Mouse (Mus musculus) MEL (cell line): Measurements from ENCODE around the gene Agt. TPM values are rescaled to one million over a fixed set of nuclear protein-coding genes. Genes with fewer than 3 reads are reported as not detected.

Source experiments
- DNase-seq: peaks from one replicate; pipeline ENCODE4 v3.0.0; 2011; ENCODE audit warnings: low read depth, low spot score
- H3K27ac ChIP-seq: 2 replicates; pipeline ENCODE4 v1.5.1; 2012; ENCODE audit warnings: low read depth, mild to moderate bottlenecking, control low read depth, low read length, moderate library complexity; ENCODE audit not compliant: control insufficient read depth
- H3K27me3 ChIP-seq, 2 experiments: fragments of 150-350 bp in 1 of 2; sonication (generic) in 1 of 2; 2 replicates each; pipeline ENCODE4 v1.6.1; 2012; ENCODE audit warnings: low read length in 2 of 2, mild to moderate bottlenecking in 2 of 2, improper control_type of control experiment in 1 of 2, moderate library complexity in 1 of 2; ENCODE audit not compliant: insufficient read depth in 2 of 2, control insufficient read depth in 1 of 2
- H3K36me3 ChIP-seq, 2 experiments: 2 replicates each; pipeline ENCODE4 v1.6.1; 2012 to 2014; ENCODE audit warnings: low read length in 2 of 2, improper control_type of control experiment in 1 of 2, inconsistent platforms in 1 of 2, mild to moderate bottlenecking in 1 of 2; ENCODE audit not compliant: insufficient read depth in 2 of 2, control insufficient read depth in 1 of 2
- H3K4me1 ChIP-seq, 2 experiments: fragments of 150-350 bp in 1 of 2; sonication (generic) in 1 of 2; 2 replicates each; pipeline ENCODE4 v1.6.1; 2012; ENCODE audit warnings: low read length in 2 of 2, improper control_type of control experiment in 1 of 2, mild to moderate bottlenecking in 1 of 2; ENCODE audit not compliant: insufficient read depth in 2 of 2, control insufficient read depth in 1 of 2
- H3K4me3 ChIP-seq, 2 experiments: fragments of 150-350 bp in 1 of 2; sonication (generic) in 1 of 2; 2 replicates each; pipeline ENCODE4 v1.5.1; 2012; ENCODE audit warnings: low read depth in 2 of 2, low read length in 2 of 2, mild to moderate bottlenecking in 2 of 2, moderate library complexity in 2 of 2, control low read depth in 1 of 2, improper control_type of control experiment in 1 of 2; ENCODE audit not compliant: control insufficient read depth in 1 of 2, insufficient read depth in 1 of 2
- H3K79me2 ChIP-seq: 2 replicates; pipeline ENCODE4 v1.6.1; 2012; ENCODE audit warnings: mild to moderate bottlenecking, low read length, moderate library complexity; ENCODE audit not compliant: control insufficient read depth, poor library complexity, insufficient read depth
- H3K9ac ChIP-seq: 2 replicates; pipeline ENCODE4 v1.6.1; 2012; ENCODE audit warnings: low read depth, mild to moderate bottlenecking, control low read depth, low read length, moderate library complexity; ENCODE audit not compliant: control insufficient read depth, poor library complexity, severe bottlenecking
- H3K9me3 ChIP-seq: fragments of 150-350 bp; sonication (generic); replicated peaks from 2 replicates; pipeline ENCODE4 v1.6.1; 2012; ENCODE audit warnings: mild to moderate bottlenecking, low read length, improper control_type of control experiment, moderate library complexity; ENCODE audit not compliant: insufficient read depth
- BHLHE40 ChIP-seq: IDR thresholded peaks from 2 replicates; pipeline ENCODE4 v1.6.1; 2012; ENCODE audit warnings: low read depth, mild to moderate bottlenecking, inconsistent platforms, low read length, improper control_type of control experiment, borderline replicate concordance
- CHD1 ChIP-seq: IDR thresholded peaks from 2 replicates; pipeline ENCODE4 v1.6.1; 2012; ENCODE audit warnings: low read depth, mild to moderate bottlenecking, inconsistent platforms, low read length, improper control_type of control experiment
- CHD2 ChIP-seq: IDR thresholded peaks from 2 replicates; pipeline ENCODE4 v1.6.1; 2011; ENCODE audit warnings: low read length, improper control_type of control experiment
- CTCF ChIP-seq, 3 experiments: IDR thresholded peaks in 2 of 3; conservative IDR thresholded peaks in 1 of 3; 2 replicates each; pipeline ENCODE4 v1.5.1; 2011 to 2012; ENCODE audit warnings: low read length in 3 of 3, low read depth in 2 of 3, mild to moderate bottlenecking in 2 of 3, improper control_type of control experiment in 1 of 3, inconsistent platforms in 1 of 3, mixed read lengths in 1 of 3, moderate library complexity in 1 of 3; ENCODE audit not compliant: control insufficient read depth in 1 of 3, insufficient read depth in 1 of 3, poor library complexity in 1 of 3, severe bottlenecking in 1 of 3
- E2F4 ChIP-seq: IDR thresholded peaks from 2 replicates; pipeline ENCODE4 v1.6.1; 2011; ENCODE audit warnings: low read depth, low read length, improper control_type of control experiment, borderline replicate concordance
- ELF1 ChIP-seq: IDR thresholded peaks from 2 replicates; pipeline ENCODE4 v1.6.1; 2014; ENCODE audit warnings: low read depth, mild to moderate bottlenecking, inconsistent platforms, low read length, improper control_type of control experiment, moderate library complexity
- EP300 ChIP-seq, 2 experiments: IDR thresholded peaks; 2 replicates each; pipeline ENCODE4 v1.6.1; 2011; ENCODE audit warnings: improper control_type of control experiment in 2 of 2, low read length in 2 of 2, low read depth in 1 of 2, mild to moderate bottlenecking in 1 of 2
- ETS1 ChIP-seq: IDR thresholded peaks from 2 replicates; pipeline ENCODE4 v1.6.1; 2012; ENCODE audit warnings: low read depth, mild to moderate bottlenecking, inconsistent platforms, low read length, improper control_type of control experiment, moderate library complexity
- GATA1 ChIP-seq: IDR thresholded peaks from 2 replicates; pipeline ENCODE4 v1.6.1; 2011; ENCODE audit warnings: low read depth, low read length, improper control_type of control experiment
- HCFC1 ChIP-seq: IDR thresholded peaks from 2 replicates; pipeline ENCODE4 v1.6.1; 2012; ENCODE audit warnings: low read depth, mild to moderate bottlenecking, inconsistent platforms, low read length, improper control_type of control experiment, moderate library complexity
- JUND ChIP-seq: IDR thresholded peaks from 2 replicates; pipeline ENCODE4 v1.6.1; 2011; ENCODE audit warnings: low read depth, mild to moderate bottlenecking, improper control_type of control experiment, low read length
- MAFK ChIP-seq: IDR thresholded peaks from 2 replicates; pipeline ENCODE4 v1.6.1; 2011; ENCODE audit warnings: low read depth, mild to moderate bottlenecking, low read length, improper control_type of control experiment, borderline replicate concordance
- MAX ChIP-seq: IDR thresholded peaks from 2 replicates; pipeline ENCODE4 v1.6.1; 2011; ENCODE audit warnings: low read length, improper control_type of control experiment
- MAZ ChIP-seq: IDR thresholded peaks from 2 replicates; pipeline ENCODE4 v1.6.1; 2012; ENCODE audit warnings: low read depth, mild to moderate bottlenecking, inconsistent platforms, low read length, improper control_type of control experiment
- MEF2A ChIP-seq: IDR thresholded peaks from 2 replicates; pipeline ENCODE4 v1.6.1; 2014; ENCODE audit warnings: low read depth, mild to moderate bottlenecking, inconsistent platforms, low read length, improper control_type of control experiment; ENCODE audit not compliant: poor library complexity, insufficient replicate concordance, severe bottlenecking; ENCODE audit errors: extremely low read depth
- MXI1 ChIP-seq: IDR thresholded peaks from 2 replicates; pipeline ENCODE4 v1.6.1; 2011; ENCODE audit warnings: mild to moderate bottlenecking, low read depth, low read length, improper control_type of control experiment
- MYB ChIP-seq: IDR thresholded peaks from 2 replicates; pipeline ENCODE4 v1.6.1; 2011; ENCODE audit warnings: mild to moderate bottlenecking, low read depth, low read length, improper control_type of control experiment
- NELFE ChIP-seq: IDR thresholded peaks from 2 replicates; pipeline ENCODE4 v1.6.1; 2011; ENCODE audit warnings: low read depth, low read length, improper control_type of control experiment
- NRF1 ChIP-seq: IDR thresholded peaks from 2 replicates; pipeline ENCODE4 v1.6.1; 2014; ENCODE audit warnings: low read depth, mild to moderate bottlenecking, inconsistent platforms, low read length, improper control_type of control experiment, moderate library complexity; ENCODE audit not compliant: poor library complexity, insufficient read depth, severe bottlenecking
- POLR2A ChIP-seq, 2 experiments: IDR thresholded peaks; 2 replicates each; pipeline ENCODE4 v1.6.1; 2011 to 2012; ENCODE audit warnings: low read length in 2 of 2, mild to moderate bottlenecking in 2 of 2, control low read depth in 1 of 2, improper control_type of control experiment in 1 of 2, low read depth in 1 of 2, moderate library complexity in 1 of 2; ENCODE audit not compliant: control insufficient read depth in 1 of 2, insufficient read depth in 1 of 2, poor library complexity in 1 of 2
- POLR2AphosphoS2 ChIP-seq: IDR thresholded peaks from 2 replicates; pipeline ENCODE4 v1.6.1; 2011; ENCODE audit warnings: low read length, improper control_type of control experiment
- POLR2AphosphoS5 ChIP-seq: IDR thresholded peaks from 2 replicates; pipeline ENCODE4 v1.6.1; 2012; ENCODE audit warnings: low read depth, borderline replicate concordance, mild to moderate bottlenecking, inconsistent platforms, low read length, moderate library complexity, mixed read lengths
- RCOR1 ChIP-seq: IDR thresholded peaks from 2 replicates; pipeline ENCODE4 v1.6.1; 2012; ENCODE audit warnings: low read depth, mild to moderate bottlenecking, inconsistent platforms, low read length, improper control_type of control experiment
- SIN3A ChIP-seq: IDR thresholded peaks from 2 replicates; pipeline ENCODE4 v1.6.1; 2012; ENCODE audit warnings: low read length, improper control_type of control experiment, inconsistent platforms
- SMC3 ChIP-seq: IDR thresholded peaks from 2 replicates; pipeline ENCODE4 v1.6.1; 2011; ENCODE audit warnings: low read depth, low read length, improper control_type of control experiment
- TAL1 ChIP-seq: IDR thresholded peaks from 2 replicates; pipeline ENCODE4 v1.6.1; 2012; ENCODE audit warnings: mild to moderate bottlenecking, inconsistent platforms, low read length, moderate library complexity, mixed read lengths
- TBP ChIP-seq: IDR thresholded peaks from 2 replicates; pipeline ENCODE4 v1.8.0; 2011; ENCODE audit warnings: low read depth, low read length, improper control_type of control experiment
- TCF12 ChIP-seq: IDR thresholded peaks from 2 replicates; pipeline ENCODE4 v1.6.1; 2014; ENCODE audit warnings: low read depth, mild to moderate bottlenecking, inconsistent platforms, low read length, improper control_type of control experiment, moderate library complexity
- UBTF ChIP-seq: IDR thresholded peaks from 2 replicates; pipeline ENCODE4 v1.6.1; 2012; ENCODE audit warnings: low read depth, mild to moderate bottlenecking, inconsistent platforms, low read length, improper control_type of control experiment, moderate library complexity, borderline replicate concordance; ENCODE audit not compliant: insufficient read depth
- USF1 ChIP-seq: IDR thresholded peaks from 2 replicates; pipeline ENCODE4 v1.6.1; 2014; ENCODE audit warnings: low read depth, mild to moderate bottlenecking, inconsistent platforms, low read length, improper control_type of control experiment, moderate library complexity
- USF2 ChIP-seq, 2 experiments: IDR thresholded peaks; 2 replicates each; pipeline ENCODE4 v1.6.1; 2011 to 2012; ENCODE audit warnings: improper control_type of control experiment in 2 of 2, low read length in 2 of 2, borderline replicate concordance in 1 of 2, inconsistent platforms in 1 of 2, low read depth in 1 of 2, mild to moderate bottlenecking in 1 of 2; ENCODE audit not compliant: insufficient read depth in 1 of 2
- ZC3H11A ChIP-seq: IDR thresholded peaks from 2 replicates; pipeline ENCODE4 v1.6.1; 2012; ENCODE audit warnings: low read depth, mild to moderate bottlenecking, inconsistent platforms, low read length, improper control_type of control experiment
- ZKSCAN1 ChIP-seq: IDR thresholded peaks from 2 replicates; pipeline ENCODE4 v1.6.1; 2012; ENCODE audit warnings: low read depth, mild to moderate bottlenecking, inconsistent platforms, low read length, improper control_type of control experiment, moderate library complexity
- ZMIZ1 ChIP-seq: IDR thresholded peaks from 2 replicates; pipeline ENCODE4 v1.6.1; 2012; ENCODE audit warnings: low read depth, mild to moderate bottlenecking, inconsistent platforms, low read length, improper control_type of control experiment, moderate library complexity
- ZNF384 ChIP-seq: IDR thresholded peaks from 2 replicates; pipeline ENCODE4 v1.6.1; 2012; ENCODE audit warnings: low read depth, mild to moderate bottlenecking, inconsistent platforms, low read length, improper control_type of control experiment
- polyA plus RNA-seq, 2 experiments: library from polyadenylated mRNA; stranded (reverse) in 1 of 2; unstranded in 1 of 2; fragments of >175 nt in 1 of 2; fragments of >200 nt in 1 of 2; gene quantifications; 2 replicates each; pipeline versions ENCODE4 v1.2.1 to v1.2.4; 2012; ENCODE audit warnings: low replicate concordance in 2 of 2, low read depth in 1 of 2; ENCODE audit not compliant: insufficient read length in 2 of 2, insufficient read depth in 1 of 2, missing spikeins in 1 of 2
- total RNA-seq: library from RNA; depleted of rRNA; stranded (reverse); fragments of 300-350 nt; gene quantifications from 2 replicates; pipeline ENCODE4 v1.2.3, GENCODE M21; 2012

Gene Agt
- total and polyA plus RNA-seq, 3 experiments: not detected

- Histone ChIP-seq H3K4me1 (peaks cover 0 to 25% of the 10 kb centered on the region in 2 experiments), H3K79me2 (peaks cover 25% of the 10 kb centered on the region), H3K9ac (peak within 1 kb of the TSS; percentile 82), H3K27me3 (no peaks in the 10 kb centered on the region), H3K4me3 (peak within 1 kb of the TSS; percentile 89 to 91), H3K27ac (no peak within 1 kb of the TSS), H3K36me3 (peaks cover 0 to 19% of the 10 kb centered on the region in 2 experiments; a peak in 3 of 4 replicates), H3K9me3 (no peaks in the 10 kb centered on the region)
- DNase-seq: peak; percentile 97
- TF ChIP-seq SIN3A: peak; percentile 96
- TF ChIP-seq MXI1: peak; percentile 87
- TF ChIP-seq CHD1: no peak
- no peak for TF ChIP-seq SMC3
- TF ChIP-seq EP300 (IDR thresholded peaks at IDR 0.05; ENCODE audit: low read depth in 1 of 2, low read length in 2 of 2): peak in 1 of 2 experiments; percentile 34; a peak in 1 of 4 replicates
- no peak for TF ChIP-seq GATA1
- TF ChIP-seq MYB: no peak
- no peak for TF ChIP-seq ZKSCAN1
- TF ChIP-seq TCF12: peak; percentile 69
- TF ChIP-seq MEF2A: no peak
- TF ChIP-seq RCOR1: no peak
- TF ChIP-seq POLR2A (IDR thresholded peaks at IDR 0.05; ENCODE audit: control insufficient read depth in 1 of 2, insufficient read depth in 1 of 2, low read depth in 1 of 2, low read length in 2 of 2, poor library complexity in 1 of 2): peak; percentile 85 to 87
- TF ChIP-seq POLR2AphosphoS5: no peak
- peak; percentile 63 for TF ChIP-seq NELFE
- no peak for TF ChIP-seq USF2 (IDR thresholded peaks at IDR 0.05; ENCODE audit: borderline replicate concordance in 1 of 2, insufficient read depth in 1 of 2, low read depth in 1 of 2, low read length in 2 of 2)
- no peak for TF ChIP-seq E2F4
- TF ChIP-seq TBP: peak; percentile 78
- peak; percentile 52; the same call in 1 of the 2 replicates for TF ChIP-seq POLR2AphosphoS2
- no peak for TF ChIP-seq TAL1
- no peak for TF ChIP-seq ZC3H11A
- peak; percentile 99 for TF ChIP-seq ELF1
- no peak for TF ChIP-seq BHLHE40
- TF ChIP-seq MAZ: 0 out of 2 replicates have a peak, but pooled peaks have one; percentile 30
- peak; percentile 59 for TF ChIP-seq USF1
- TF ChIP-seq JUND: 0 out of 2 replicates have a peak, but pooled peaks have one; percentile 68
- no peak for TF ChIP-seq MAFK
- TF ChIP-seq MAX: peak; percentile 87; the same call in 1 of the 2 replicates
- TF ChIP-seq UBTF: no peak
- peak; percentile 77; the same call in 1 of the 2 replicates for TF ChIP-seq ZMIZ1
- TF ChIP-seq ZNF384: no peak
- TF ChIP-seq NRF1: peak; percentile 94
- TF ChIP-seq CTCF (IDR thresholded peaks at IDR 0.05 in 2 of 3, conservative IDR thresholded peaks at IDR 0.05 in 1 of 3; ENCODE audit: control insufficient read depth in 1 of 3, insufficient read depth in 1 of 3, low read depth in 2 of 3, low read length in 3 of 3, poor library complexity in 1 of 3, severe bottlenecking in 1 of 3): peak; percentile 48 to 85 (median 78)
- peak; percentile 25; the same call in 1 of the 2 replicates for TF ChIP-seq ETS1
- peak; percentile 96 for TF ChIP-seq HCFC1
- TF ChIP-seq CHD2: no peak
Observed at GRCm38 (mm10) chr8:124520249-124521080, 49.0 kb downstream of the Agt start, which contains the start of gene Cog2. Gene Cog2 (plus strand): TSS chr8:124520767.
